In genomic region chr10:61597991-61598390, GRCm38 (mm10) we compare ENCODE assay signal across 31 mouse cellular contexts. TPM values are rescaled to one million over a fixed set of nuclear protein-coding genes. Genes with fewer than 3 reads are reported as not detected.
DNase-seq lines count a peak whose midpoint lies in the region; ATAC-seq lines count a peak whose summit lies in the region.
"Had no signal": no experiment of that assay in that cellular context is flagged by ENCODE, and none has a peak within 500 bp of the region (broad histone marks: within the 10 kb centered on the region; RNA-seq: fewer than 3 reads in every experiment).

No protein-coding gene starts in this region.

- no peaks in the 10 kb centered on the region for H3K9me3 ChIP-seq in neural tube, embryonic 13.5 days
- no peaks in the 10 kb centered on the region for H3K9me3 ChIP-seq in neural tube, embryonic 15.5 days (replicated peaks)
- H3K9me3 ChIP-seq: forebrain, embryonic 13.5 days; heart, embryonic 15.5 days; megakaryocyte, embryonic 14.5 days; midbrain, embryonic 12.5 days had no signal

- 0 out of 2 replicates have a peak overlapping the region, but pooled peaks have one; percentile 17 for H3K9ac ChIP-seq in neural tube, embryonic 13.5 days
- H3K9ac ChIP-seq in neural tube, embryonic 15.5 days (replicated peaks): no peak overlapping the region
- H3K9ac ChIP-seq: forebrain, embryonic 13.5 days; heart, embryonic 15.5 days; limb, embryonic 13.5 days; midbrain, embryonic 12.5 days had no signal

- H3K4me2 ChIP-seq in neural tube, embryonic 13.5 days: no peak overlapping the region
- H3K4me2 ChIP-seq in neural tube, embryonic 15.5 days: no peak overlapping the region
- H3K4me2 ChIP-seq: forebrain, embryonic 13.5 days; heart, embryonic 15.5 days; limb, embryonic 13.5 days; liver, embryonic 11.5 days; midbrain, embryonic 12.5 days had no signal

- no peak for ATAC-seq in neural tube, embryonic 13.5 days (ENCODE audit: low read depth)
- no peak for ATAC-seq in neural tube, embryonic 15.5 days (ENCODE audit: low FRiP score)
- ATAC-seq: CD4-positive, CD25-positive, alpha-beta regulatory T cell, adult 4 months; forebrain, embryonic 13.5 days; intestine, embryonic 16.5 days had no signal

- DNase-seq in layer of hippocampus, adult 11-12 months (ENCODE audit: low spot score): peak; percentile 49
- no peak for DNase-seq in layer of hippocampus, postnatal 25 days (ENCODE audit: extremely low spot score in 1 of 2, low spot score in 1 of 2)
- peak; percentile 39 for DNase-seq in brain, adult 2 months (ENCODE audit: low read depth, low spot score)
- peak; percentile 46 to 57 for DNase-seq in layer of hippocampus, postnatal 14 days (ENCODE audit: low spot score in 2 of 2)
- no peak for DNase-seq in lung, postnatal 10 days
- DNase-seq: adrenal gland, adult 2 months; adrenal gland, postnatal 36 days; cerebellum, adult 2 months; cerebellum, postnatal 14 days; gastrocnemius, postnatal 25 days; heart, adult 11 months; kidney, adult 8-10 months; lung, postnatal 4 days; spleen, adult 18-20 months; thymus, postnatal 25 days had no signal

- no peak overlapping the region for H3K27ac ChIP-seq in neural tube, embryonic 13.5 days (replicated peaks)
- no peak overlapping the region for H3K27ac ChIP-seq in neural tube, embryonic 15.5 days (replicated peaks)
- H3K27ac ChIP-seq: forebrain, embryonic 13.5 days; heart, embryonic 10.5 days; heart, embryonic 15.5 days; kidney, postnatal 0 days; limb, embryonic 13.5 days; midbrain, embryonic 12.5 days had no signal

- H3K4me3 ChIP-seq in neural tube, embryonic 13.5 days: no peak overlapping the region
- no peak overlapping the region for H3K4me3 ChIP-seq in neural tube, embryonic 15.5 days (replicated peaks)
- H3K4me3 ChIP-seq: forebrain, embryonic 13.5 days; heart, embryonic 10.5 days; heart, embryonic 15.5 days; limb, embryonic 13.5 days; megakaryocyte, embryonic 14.5 days; midbrain, embryonic 12.5 days had no signal

- H3K27me3 ChIP-seq in neural tube, embryonic 13.5 days: peaks cover 52% of the 10 kb centered on the region
- H3K27me3 ChIP-seq in neural tube, embryonic 15.5 days (replicated peaks): peaks cover 33% of the 10 kb centered on the region

- H3K36me3 ChIP-seq in neural tube, embryonic 13.5 days: no peaks in the 10 kb centered on the region
- no peaks in the 10 kb centered on the region for H3K36me3 ChIP-seq in neural tube, embryonic 15.5 days
- H3K36me3 ChIP-seq: heart, embryonic 10.5 days; heart, embryonic 15.5 days; limb, embryonic 13.5 days; midbrain, embryonic 12.5 days had no signal

- peaks cover 16% of the 10 kb centered on the region for H3K4me1 ChIP-seq in neural tube, embryonic 13.5 days (replicated peaks)
- H3K4me1 ChIP-seq in neural tube, embryonic 15.5 days: peaks cover 15% of the 10 kb centered on the region

- 75% methylated on average over 7 of the region's 7 CpGs for WGBS in neural tube, embryonic 13.5 days
- 61% methylated on average over 7 of the region's 7 CpGs for WGBS in neural tube, embryonic 15.5 days

RNA-seq across cellular contexts. Expression of gene Npffr1, which starts 2.7 kb away (rescaled TPM):
- 1 to 10 TPM; 4.0 to 4.8 TPM for total RNA-seq in layer of hippocampus, postnatal 25 days (2021)
- polyA plus RNA-seq in neural tube, embryonic 13.5 days (2015; fragmentation: Nextera tagmentation; extraction: Ambion mirVana): 0.17 and 0.25 TPM in 2 replicates
- polyA plus RNA-seq in neural tube, embryonic 15.5 days (2015; fragmentation: Nextera tagmentation; extraction: Ambion mirVana): 0.42 and 0.58 TPM in 2 replicates
- 1 to 10 TPM; 3.6 to 5.2 TPM for total RNA-seq in layer of hippocampus, postnatal 14 days (2021)
- total RNA-seq: gastrocnemius, postnatal 25 days; heart, postnatal 25 days had no signal
- polyA plus RNA-seq: CD4-positive, CD25-positive, alpha-beta regulatory T cell, adult 4 months; heart, embryonic 15.5 days; large intestine, adult 2 months; liver, embryonic 11.5 days; liver, embryonic 16.5 days; lung, embryonic 16.5 days had no signal

RNA-seq across cellular contexts. Expression of gene Ppa1, which starts 50.4 kb away (rescaled TPM):
- total RNA-seq in layer of hippocampus, postnatal 25 days (2021): 100 to 1,000 TPM in 1 of 2 experiments, 10 to 100 TPM in 1; 99.5 to 110 TPM
- polyA plus RNA-seq in neural tube, embryonic 13.5 days (2015; fragmentation: Nextera tagmentation; extraction: Ambion mirVana): 212 and 224 TPM in 2 replicates
- polyA plus RNA-seq in neural tube, embryonic 15.5 days (2015; fragmentation: Nextera tagmentation; extraction: Ambion mirVana): 200 and 209 TPM in 2 replicates
- total RNA-seq in layer of hippocampus, postnatal 14 days (2021): 100 to 1,000 TPM; 102 to 108 TPM

Comparison
In these comparisons a context has a peak if more than half of its experiments do, and no peak if none do; other contexts are left out.
1. DNase-seq: peak in layer of hippocampus, adult 11-12 months (single experiment), brain, adult 2 months (single experiment) and layer of hippocampus, postnatal 14 days (2 of 2); none in layer of hippocampus, postnatal 25 days (0 of 2) and lung, postnatal 10 days (single experiment).